Mouse (Mus musculus) limb, embryonic 13.5 days (tissue): Measurements from ENCODE around the gene Atic. TPM values are rescaled to one million over a fixed set of nuclear protein-coding genes. Genes with fewer than 3 reads are reported as not detected.

Source experiments
- ATAC-seq: fragments of 200-750 bp; cut with Nextera tagmentation; 2 replicates; pipeline ENCODE4 v1.8.0; 2017; ENCODE audit warnings: low read depth, moderate number of reproducible peaks, moderate TSS enrichment; ENCODE audit not compliant: low FRiP score
- H3K27ac ChIP-seq: fragments of 300-500 bp; sonication (generic); 2 replicates; pipeline ENCODE4 v1.5.1; 2015; ENCODE audit warnings: inconsistent platforms, mild to moderate bottlenecking, moderate library complexity
- H3K27me3 ChIP-seq: fragments of 300-500 bp; sonication (generic); 2 replicates; pipeline ENCODE4 v1.6.1; 2015; ENCODE audit warnings: mild to moderate bottlenecking, inconsistent platforms
- H3K36me3 ChIP-seq: fragments of 300-500 bp; sonication (generic); 2 replicates; pipeline ENCODE4 v1.6.1; 2015; ENCODE audit warnings: inconsistent platforms, mild to moderate bottlenecking, moderate library complexity
- H3K4me1 ChIP-seq: fragments of 300-500 bp; sonication (generic); 2 replicates; pipeline ENCODE4 v1.6.1; 2015; ENCODE audit warnings: inconsistent platforms
- H3K4me2 ChIP-seq: fragments of 300-500 bp; sonication (generic); replicated peaks from 2 replicates; pipeline ENCODE4 v1.6.1; 2015; ENCODE audit warnings: inconsistent platforms, mild to moderate bottlenecking, moderate library complexity
- H3K4me3 ChIP-seq: fragments of 300-500 bp; sonication (generic); 2 replicates; pipeline ENCODE4 v1.5.1; 2015; ENCODE audit warnings: moderate library complexity, mild to moderate bottlenecking, inconsistent platforms
- H3K9ac ChIP-seq: fragments of 300-500 bp; sonication (generic); 2 replicates; pipeline ENCODE4 v1.6.1; 2015; ENCODE audit warnings: mild to moderate bottlenecking, inconsistent platforms
- H3K9me3 ChIP-seq: fragments of 300-500 bp; sonication (generic); 2 replicates; pipeline ENCODE4 v1.6.1; 2016; ENCODE audit warnings: inconsistent platforms
- WGBS: fragments of 180-500 bp; shearing (Covaris S2); methylation state at CpG from one replicate; pipeline ENCODE4 v1.1.7; 2015; 5-methylcytosine and 5-hydroxymethylcytosine counted together
- polyA plus RNA-seq: library from polyadenylated mRNA; unstranded; fragments of >200 nt; fragmentation: Nextera tagmentation; extraction: Ambion mirVana; gene quantifications from 2 replicates; pipeline ENCODE4 v1.2.1, GENCODE M21; 2015

Gene Atic
- polyA plus RNA-seq, 1 experiment from 2014 or later = 71.4 TPM

GRCm38 (mm10) chr1:71567884-71568605, 11.1 kb downstream of the Atic start:
- no peak overlapping the region for H3K4me2 ChIP-seq

DNA sequence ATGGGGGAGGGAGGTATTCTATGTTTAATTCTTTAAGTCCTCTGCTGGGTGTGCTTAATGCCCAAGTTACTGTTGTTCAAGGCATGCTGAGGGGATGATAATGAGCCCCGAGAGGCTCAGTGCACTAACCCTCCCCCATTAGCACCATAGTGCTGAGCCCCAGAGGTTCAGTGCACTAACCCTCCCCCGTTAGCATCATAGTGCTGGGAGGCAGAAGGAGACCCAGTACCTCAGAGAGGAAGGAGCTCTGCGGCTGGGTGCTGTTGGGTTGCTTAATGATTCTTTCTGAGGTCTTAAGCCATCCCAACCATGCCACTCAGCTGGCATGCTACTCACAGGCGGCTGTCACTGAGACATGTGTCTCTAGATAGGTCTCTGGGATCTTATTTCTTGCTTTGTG, 13.2 kb downstream of the Atic start:
- Histone ChIP-seq H3K4me1 (0 out of 2 replicates have a peak, but pooled peaks cover 3% of the 10 kb centered on the region), H3K27ac (no peak overlapping the region), H3K4me2 (no peak overlapping the region), H3K9me3 (no peaks in the 10 kb centered on the region; the same call in 1 of the 2 replicates), H3K27me3 (no peaks in the 10 kb centered on the region), H3K36me3 (peaks cover 90% of the 10 kb centered on the region), H3K9ac (no peak overlapping the region), H3K4me3 (no peak overlapping the region)
- WGBS = 80% methylated on average over 4 of the region's 4 CpGs
- ATAC-seq = no peak

More at GRCm38 (mm10) chr1:71567884-71568605, 11.1 kb downstream of the Atic start:
- Histone ChIP-seq H3K27me3 (no peaks in the 10 kb centered on the region), H3K9ac (no peak overlapping the region), H3K9me3 (no peaks in the 10 kb centered on the region; the same call in 1 of the 2 replicates), H3K27ac (no peak overlapping the region), H3K4me3 (no peak overlapping the region), H3K36me3 (peaks cover 94% of the 10 kb centered on the region), H3K4me1 (0 out of 2 replicates have a peak, but pooled peaks cover 3% of the 10 kb centered on the region)
- ATAC-seq = peak; percentile 69
- 76% methylated on average over 16 of the region's 16 CpGs for WGBS

DNA sequence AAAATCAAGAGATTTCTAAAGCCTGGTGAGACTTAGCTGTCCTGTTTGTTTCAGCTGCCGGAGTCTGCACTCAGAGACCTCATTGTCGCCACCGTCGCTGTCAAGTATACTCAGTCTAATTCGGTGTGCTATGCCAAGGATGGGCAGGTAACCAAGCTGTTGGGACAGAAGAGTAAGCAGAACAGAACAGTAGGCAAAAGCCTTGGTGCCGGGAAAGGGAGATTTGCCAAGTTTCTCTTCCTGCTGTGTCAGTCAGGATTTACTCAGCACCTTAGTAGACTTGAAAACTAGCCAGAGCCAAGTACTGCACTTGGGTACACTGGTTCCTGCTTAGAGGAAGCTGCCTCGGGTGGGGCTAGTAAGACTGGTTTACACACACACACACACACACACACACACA, 19.0 kb downstream of the Atic start:
- no peak overlapping the region for H3K27ac ChIP-seq
- no peaks in the 10 kb centered on the region for H3K27me3 ChIP-seq
- WGBS = 94% methylated on average over 7 of the region's 7 CpGs
- no peaks in the 10 kb centered on the region for H3K4me1 ChIP-seq
- H3K9me3 ChIP-seq = no peaks in the 10 kb centered on the region
- H3K4me3 ChIP-seq = no peak overlapping the region
- H3K36me3 ChIP-seq = peaks cover 89% of the 10 kb centered on the region
- H3K4me2 ChIP-seq = no peak overlapping the region
- H3K9ac ChIP-seq = no peak overlapping the region
- no peak for ATAC-seq

GRCm38 (mm10) chr1:71576837-71577236, 19.9 kb downstream of the Atic start:
- no peak overlapping the region for H3K4me3 ChIP-seq
- no peak overlapping the region for H3K4me2 ChIP-seq
- peaks cover 80% of the 10 kb centered on the region for H3K36me3 ChIP-seq
- no peaks in the 10 kb centered on the region for H3K4me1 ChIP-seq
- ATAC-seq = no peak
- no peak overlapping the region for H3K27ac ChIP-seq
- no peaks in the 10 kb centered on the region for H3K9me3 ChIP-seq
- no peak overlapping the region for H3K9ac ChIP-seq
- 88% methylated on average over 6 of the region's 6 CpGs for WGBS
- no peaks in the 10 kb centered on the region for H3K27me3 ChIP-seq

DNA sequence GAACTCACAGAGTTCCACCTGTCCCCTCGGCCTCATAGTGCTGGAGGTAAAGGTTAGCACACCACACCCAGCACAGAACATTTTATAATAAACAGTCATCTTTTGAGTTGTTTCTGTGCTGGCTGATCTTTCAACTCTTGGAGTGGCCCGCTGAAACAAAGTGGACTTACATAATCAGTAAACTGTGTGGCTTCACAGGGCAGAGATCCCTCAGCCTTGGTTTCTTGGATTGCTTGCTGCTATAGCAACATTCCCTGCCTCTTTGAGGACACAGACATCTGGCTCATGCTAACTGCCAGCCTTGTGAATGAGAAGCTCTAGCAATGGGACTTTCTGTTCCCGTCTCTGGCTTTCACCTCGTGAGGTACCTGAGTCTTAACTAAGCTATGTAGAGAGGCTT, 22.6 kb downstream of the Atic start:
- Histone ChIP-seq H3K36me3 (peaks cover 63% of the 10 kb centered on the region), H3K9me3 (no peaks in the 10 kb centered on the region), H3K27ac (no peak overlapping the region), H3K27me3 (no peaks in the 10 kb centered on the region), H3K9ac (no peak overlapping the region), H3K4me3 (no peak overlapping the region), H3K4me2 (no peak overlapping the region), H3K4me1 (no peaks in the 10 kb centered on the region)
- ATAC-seq = no peak
- WGBS = 89% methylated on average over 4 of the region's 4 CpGs

GRCm38 (mm10) chr1:71580408-71580807, 23.5 kb downstream of the Atic start:
- 89% methylated on average over 12 of the region's 12 CpGs for WGBS
- H3K4me2 ChIP-seq = no peak overlapping the region
- no peaks in the 10 kb centered on the region for H3K9me3 ChIP-seq
- H3K9ac ChIP-seq = no peak overlapping the region
- H3K27me3 ChIP-seq = no peaks in the 10 kb centered on the region
- H3K36me3 ChIP-seq = peaks cover 67% of the 10 kb centered on the region
- H3K27ac ChIP-seq = no peak overlapping the region
- no peak for ATAC-seq
- H3K4me3 ChIP-seq = no peak overlapping the region
- no peaks in the 10 kb centered on the region for H3K4me1 ChIP-seq

GRCm38 (mm10) chr1:71583302-71583701, 26.4 kb downstream of the Atic start:
- H3K4me3 ChIP-seq = no peak overlapping the region

DNA sequence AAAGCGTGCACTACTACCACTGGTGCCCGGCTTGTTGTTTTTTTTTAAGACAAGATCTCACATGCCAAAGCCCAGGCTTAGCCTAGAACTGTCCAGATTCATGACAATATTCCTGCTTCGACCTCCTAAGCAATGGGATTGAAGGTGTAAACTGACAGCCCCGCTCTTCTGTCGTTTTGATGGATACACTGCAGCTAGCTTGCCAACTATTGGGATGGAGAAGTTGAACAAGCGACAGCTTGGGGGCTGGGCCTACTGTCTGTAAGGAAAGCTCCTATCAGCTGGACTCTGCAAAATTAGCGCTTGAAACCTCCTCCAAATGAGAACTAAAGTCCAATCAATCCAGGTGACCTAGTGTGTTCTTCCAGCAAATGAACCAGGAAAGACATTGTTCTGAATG, 26.9 kb downstream of the Atic start:
- H3K9me3 ChIP-seq = no peaks in the 10 kb centered on the region
- no peak overlapping the region for H3K4me2 ChIP-seq
- H3K36me3 ChIP-seq = peaks cover 67% of the 10 kb centered on the region
- no peak overlapping the region for H3K27ac ChIP-seq
- H3K27me3 ChIP-seq = no peaks in the 10 kb centered on the region
- ATAC-seq = no peak
- WGBS = 89% methylated on average over 7 of the region's 7 CpGs
- no peak overlapping the region for H3K4me3 ChIP-seq
- H3K4me1 ChIP-seq = no peaks in the 10 kb centered on the region
- H3K9ac ChIP-seq = no peak overlapping the region

More at GRCm38 (mm10) chr1:71583302-71583701, 26.4 kb downstream of the Atic start:
- H3K9me3 ChIP-seq = no peaks in the 10 kb centered on the region
- no peaks in the 10 kb centered on the region for H3K4me1 ChIP-seq
- WGBS = 95% methylated on average over 8 of the region's 8 CpGs
- no peak overlapping the region for H3K4me2 ChIP-seq
- no peak for ATAC-seq
- no peak overlapping the region for H3K27ac ChIP-seq
- no peaks in the 10 kb centered on the region for H3K27me3 ChIP-seq
- peaks cover 67% of the 10 kb centered on the region for H3K36me3 ChIP-seq
- no peak overlapping the region for H3K9ac ChIP-seq

GRCm38 (mm10) chr1:71586658-71587057, 29.7 kb downstream of the Atic start:
- 90% methylated on average over 7 of the region's 7 CpGs for WGBS
- no peak overlapping the region for H3K9ac ChIP-seq
- H3K36me3 ChIP-seq = peaks cover 77% of the 10 kb centered on the region
- no peak overlapping the region for H3K27ac ChIP-seq
- no peaks in the 10 kb centered on the region for H3K9me3 ChIP-seq
- no peaks in the 10 kb centered on the region for H3K4me1 ChIP-seq
- H3K27me3 ChIP-seq = no peaks in the 10 kb centered on the region
- ATAC-seq = no peak
- no peak overlapping the region for H3K4me2 ChIP-seq
- no peak overlapping the region for H3K4me3 ChIP-seq

DNA sequence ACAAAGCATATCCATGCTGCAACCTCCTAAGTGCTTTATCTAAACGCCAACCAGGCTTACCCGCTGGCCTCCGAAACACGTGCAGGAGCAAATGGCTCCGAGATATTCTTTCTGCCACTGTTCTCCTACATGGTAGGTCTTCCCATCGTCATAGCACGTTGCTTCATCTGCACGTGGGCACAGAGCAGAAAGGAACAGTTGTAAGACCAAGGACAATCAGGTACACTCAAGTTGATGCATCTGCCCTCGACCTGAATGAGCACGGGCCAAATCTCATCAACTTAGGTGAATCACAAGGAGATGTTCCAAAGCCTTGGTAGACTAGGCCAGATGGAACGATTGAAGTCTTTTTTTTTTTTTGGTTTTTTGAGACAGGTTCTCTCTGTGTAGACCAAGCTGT, 33.1 kb downstream of the Atic start:
- peaks cover 96% of the 10 kb centered on the region for H3K36me3 ChIP-seq
- H3K9me3 ChIP-seq = no peaks in the 10 kb centered on the region
- H3K4me1 ChIP-seq = no peaks in the 10 kb centered on the region
- no peak overlapping the region for H3K9ac ChIP-seq
- no peak for ATAC-seq
- H3K27ac ChIP-seq = no peak overlapping the region
- H3K27me3 ChIP-seq = no peaks in the 10 kb centered on the region
- no peak overlapping the region for H3K4me2 ChIP-seq
- WGBS = 97% methylated on average over 11 of the region's 11 CpGs
- H3K4me3 ChIP-seq = no peak overlapping the region

- Histone ChIP-seq H3K9me3 (no peaks in the 10 kb centered on the region), H3K27me3 (no peaks in the 10 kb centered on the region), H3K4me1 (no peaks in the 10 kb centered on the region), H3K27ac (no peak overlapping the region), H3K9ac (no peak overlapping the region), H3K36me3 (peaks cover 98% of the 10 kb centered on the region), H3K4me2 (no peak overlapping the region), H3K4me3 (no peak overlapping the region)
- WGBS = 95% methylated on average over 9 of the region's 9 CpGs
- ATAC-seq = no peak
Measured at GRCm38 (mm10) chr1:71593184-71593583, 36.2 kb downstream of the Atic start.

- Histone ChIP-seq H3K9ac (no peak overlapping the region), H3K4me1 (no peaks in the 10 kb centered on the region), H3K4me3 (no peak overlapping the region), H3K27me3 (no peaks in the 10 kb centered on the region), H3K27ac (no peak overlapping the region), H3K36me3 (peaks cover 98% of the 10 kb centered on the region), H3K9me3 (no peaks in the 10 kb centered on the region), H3K4me2 (no peak overlapping the region)
- 88% methylated on average over 2 of the region's 2 CpGs for WGBS
- no peak for ATAC-seq
Measured at GRCm38 (mm10) chr1:71594268-71594667, 37.3 kb downstream of the Atic start.

DNA sequence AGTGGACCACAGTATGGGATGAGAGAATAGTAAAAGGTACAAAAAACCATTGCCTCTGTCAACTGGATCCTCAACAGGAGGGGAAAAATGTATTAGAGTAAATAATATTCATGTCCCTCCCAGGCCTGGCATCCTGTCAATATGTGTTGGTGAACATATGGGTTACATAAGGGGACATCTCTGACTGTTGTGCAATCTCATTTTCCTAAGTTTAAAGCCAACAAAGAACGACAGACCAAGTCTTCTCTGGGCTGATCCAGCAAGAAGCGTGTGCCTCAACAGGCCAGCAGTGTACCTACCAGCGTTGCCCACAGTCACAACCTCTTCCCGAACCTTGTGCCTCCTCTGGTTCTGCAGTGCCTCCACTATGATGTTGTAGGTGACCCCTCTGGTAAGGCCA, 38.4 kb downstream of the Atic start:
- Histone ChIP-seq H3K36me3 (peaks cover 98% of the 10 kb centered on the region), H3K4me2 (no peak overlapping the region), H3K4me1 (no peaks in the 10 kb centered on the region), H3K27me3 (no peaks in the 10 kb centered on the region), H3K4me3 (no peak overlapping the region), H3K27ac (no peak overlapping the region), H3K9ac (no peak overlapping the region), H3K9me3 (no peaks in the 10 kb centered on the region)
- WGBS = 97% methylated on average over 4 of the region's 4 CpGs
- ATAC-seq = no peak
